Mouse (Mus musculus) thymus, adult 2 months (tissue): Measurements from ENCODE around the gene Hspb1. TPM values are rescaled to one million over a fixed set of nuclear protein-coding genes. Genes with fewer than 3 reads are reported as not detected.

Experiments
- DNase-seq: peaks from one replicate; pipeline ENCODE4 v3.0.0; 2021
- H3K27ac ChIP-seq: fragments of 200-500 bp; 2 replicates; pipeline ENCODE4 v1.5.1; 2012; ENCODE audit warnings: low read length, control low read depth; ENCODE audit not compliant: control insufficient read depth, insufficient read depth
- H3K27me3 ChIP-seq: fragments of 200-500 bp; 2 replicates; pipeline ENCODE4 v1.6.1; 2012; ENCODE audit warnings: mild to moderate bottlenecking, low read length, moderate library complexity, mixed read lengths; ENCODE audit not compliant: control insufficient read depth, insufficient read depth
- H3K36me3 ChIP-seq: fragments of 200-500 bp; 2 replicates; pipeline ENCODE4 v1.6.1; 2012; ENCODE audit warnings: mild to moderate bottlenecking, low read length, moderate library complexity; ENCODE audit not compliant: control insufficient read depth, insufficient read depth
- H3K4me1 ChIP-seq: fragments of 200-500 bp; replicated peaks from 2 replicates; pipeline ENCODE4 v1.6.1; 2012; ENCODE audit warnings: low read length; ENCODE audit not compliant: control insufficient read depth, insufficient read depth
- H3K4me3 ChIP-seq: fragments of 200-500 bp; 2 replicates; pipeline ENCODE4 v1.5.1; 2012; ENCODE audit warnings: mild to moderate bottlenecking, low read length, control low read depth, moderate library complexity; ENCODE audit not compliant: control insufficient read depth, insufficient read depth
- CTCF ChIP-seq: fragments of 200-500 bp; IDR thresholded peaks from 2 replicates; pipeline ENCODE4 v1.5.1; 2012; ENCODE audit warnings: mild to moderate bottlenecking, control low read depth, low read length, moderate library complexity, borderline replicate concordance; ENCODE audit not compliant: control insufficient read depth, poor library complexity, insufficient read depth; ENCODE audit errors: extremely low read depth
- POLR2A ChIP-seq: fragments of 200-500 bp; IDR thresholded peaks from 2 replicates; pipeline ENCODE4 v1.6.1; 2012; ENCODE audit warnings: mild to moderate bottlenecking, low read length, control low read depth, moderate library complexity; ENCODE audit not compliant: control insufficient read depth, poor library complexity, insufficient read depth; ENCODE audit errors: extremely low read depth
- WGBS: fragments of 180-500 bp; shearing (Covaris S2); methylation state at CpG from one replicate; pipeline ENCODE4 v1.1.7; 2018; 5-methylcytosine and 5-hydroxymethylcytosine counted together
- polyA plus RNA-seq: library from polyadenylated mRNA; depleted of rRNA; stranded (reverse); fragments of >200 nt; gene quantifications from 2 replicates; pipeline ENCODE4 v1.2.3, GENCODE M21; 2012; rRNA removed

The Hspb1 gene
- 73.6 and 96.8 TPM in 2 replicates for polyA plus RNA-seq

GRCm38 (mm10) chr5:135887675-135888102, at the start of gene Hspb1:
Gene Hspb1, plus strand, starts transcription at chr5:135887919.
- DNase-seq: no peak
- WGBS: 5% methylated on average over 24 of the region's 24 CpGs
- Histone ChIP-seq H3K27ac (peak within 1 kb of the TSS; percentile 42; the same call in 1 of the 2 replicates), H3K4me3 (no peak within 1 kb of the TSS), H3K27me3 (peaks cover 7% of the 10 kb centered on the region), H3K36me3 (no peaks in the 10 kb centered on the region), H3K4me1 (0 out of 2 replicates have a peak, but pooled peaks cover under 1% of the 10 kb centered on the region)
- TF ChIP-seq CTCF (no peak), POLR2A (no peak)

- no peak for TF ChIP-seq POLR2A
- no peak for TF ChIP-seq CTCF
- no peaks in the 10 kb centered on the region for H3K4me1 ChIP-seq
- no peaks in the 10 kb centered on the region for H3K36me3 ChIP-seq
- 77% methylated on average over 6 of the region's 6 CpGs for WGBS
- no peak overlapping the region for H3K27ac ChIP-seq
- H3K27me3 ChIP-seq: no peaks in the 10 kb centered on the region
- H3K4me3 ChIP-seq: no peak overlapping the region
- DNase-seq: no peak
These were observed 46.1 kb upstream of the Hspb1 start for GRCm38 (mm10) chr5:135841651-135842050.

GRCm38 (mm10) chr5:135843418-135843817, 44.3 kb upstream of the Hspb1 start:
- H3K27me3 ChIP-seq: no peaks in the 10 kb centered on the region
- H3K27ac ChIP-seq: no peak overlapping the region
- TF ChIP-seq POLR2A: no peak
- TF ChIP-seq CTCF: no peak
- H3K36me3 ChIP-seq: no peaks in the 10 kb centered on the region
- 28% methylated on average over 5 of the region's 5 CpGs for WGBS
- no peaks in the 10 kb centered on the region for H3K4me1 ChIP-seq
- peak; percentile 26 for DNase-seq
- no peak overlapping the region for H3K4me3 ChIP-seq

DNA sequence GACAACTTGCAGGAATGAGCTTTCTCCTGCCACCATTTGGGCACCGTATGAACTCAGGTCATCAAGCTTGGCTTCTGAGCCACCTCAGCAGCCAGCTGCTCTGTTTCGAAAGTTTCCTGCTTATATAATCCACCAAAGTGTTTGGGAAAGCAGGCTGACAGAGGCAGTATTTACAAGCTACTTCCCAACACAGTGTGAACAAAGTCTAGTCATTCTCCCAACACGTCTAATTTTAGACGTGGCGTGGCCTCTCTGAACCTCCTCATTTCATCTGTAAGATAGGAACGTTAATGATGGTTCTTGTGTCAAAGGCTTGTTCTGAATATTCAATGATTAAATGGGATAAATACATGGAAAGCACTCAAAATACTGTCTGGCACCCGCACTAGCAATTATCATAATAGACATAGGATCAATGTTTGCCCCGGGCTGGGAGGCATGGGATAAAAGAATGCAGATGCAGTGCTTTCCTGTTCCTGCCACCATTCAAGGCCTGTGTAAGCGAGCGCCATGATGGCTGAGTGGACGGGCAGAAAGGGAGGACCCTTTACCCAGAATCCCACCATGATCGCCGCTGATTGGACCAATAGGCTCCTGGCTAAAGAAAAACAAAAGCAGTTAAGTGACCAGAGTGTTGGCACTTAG, 41.9 kb upstream of the Hspb1 start:
- Histone ChIP-seq H3K27ac (no peak overlapping the region), H3K4me3 (no peak overlapping the region), H3K27me3 (no peaks in the 10 kb centered on the region), H3K36me3 (no peaks in the 10 kb centered on the region), H3K4me1 (no peaks in the 10 kb centered on the region)
- WGBS: 84% methylated on average over 13 of the region's 13 CpGs
- DNase-seq: no peak
- TF ChIP-seq POLR2A (no peak), CTCF (no peak)

DNA sequence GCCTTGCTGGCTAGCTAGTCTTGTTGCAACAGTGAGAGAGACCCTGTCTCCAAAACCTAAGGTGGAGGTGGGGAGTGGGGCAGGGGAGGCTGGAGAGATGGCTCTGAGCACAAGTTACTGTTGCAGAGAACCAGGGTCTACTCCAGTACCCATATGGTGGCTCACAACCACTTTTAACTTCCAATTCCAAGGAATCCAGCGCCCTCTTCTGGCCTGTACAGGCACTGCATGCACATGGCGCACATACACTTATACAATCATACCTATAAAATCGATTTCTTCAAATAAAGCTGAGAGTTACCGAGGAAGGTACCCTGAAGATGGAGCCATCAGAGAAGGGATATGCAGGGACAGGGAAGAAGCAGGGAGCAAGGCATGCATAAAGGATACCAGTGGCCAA, 40.3 kb upstream of the Hspb1 start:
- Histone ChIP-seq H3K36me3 (no peaks in the 10 kb centered on the region), H3K4me3 (no peak overlapping the region), H3K4me1 (no peaks in the 10 kb centered on the region), H3K27ac (no peak overlapping the region), H3K27me3 (peaks cover 6% of the 10 kb centered on the region; the same call in 1 of the 2 replicates)
- 76% methylated on average over 4 of the region's 4 CpGs for WGBS
- TF ChIP-seq POLR2A (no peak), CTCF (no peak)
- no peak for DNase-seq

GRCm38 (mm10) chr5:135847881-135848280, 39.8 kb upstream of the Hspb1 start:
- DNase-seq: no peak
- 88% methylated on average over 3 of the region's 3 CpGs for WGBS
- peaks cover 6% of the 10 kb centered on the region; the same call in 1 of the 2 replicates for H3K27me3 ChIP-seq

More at GRCm38 (mm10) chr5:135847881-135848280, 39.8 kb upstream of the Hspb1 start:
- Histone ChIP-seq H3K36me3 (no peaks in the 10 kb centered on the region), H3K4me3 (no peak overlapping the region), H3K27ac (no peak overlapping the region), H3K4me1 (no peaks in the 10 kb centered on the region)
- TF ChIP-seq POLR2A: no peak
- no peak for TF ChIP-seq CTCF
